In genomic region chr16:8413441-8413840, GRCm38 (mm10) we compare ENCODE assay signal across 24 mouse cellular contexts. TPM values are rescaled to one million over a fixed set of nuclear protein-coding genes. Genes with fewer than 3 reads are reported as not detected.
A peak's percentile ranks its signal among the peaks of the same experiment; 100 is the strongest.
DNase-seq lines count a peak whose midpoint lies in the region; ATAC-seq lines count a peak whose summit lies in the region.
"Had no signal": no experiment of that assay in that cellular context is flagged by ENCODE, and none has a peak within 500 bp of the region (broad histone marks: within the 10 kb centered on the region; RNA-seq: fewer than 3 reads in every experiment).

No protein-coding gene starts in this region.

- H3K9me3 ChIP-seq in forebrain, embryonic 11.5 days (ENCODE audit: control insufficient read depth, low read length) = no peaks in the 10 kb centered on the region
- H3K9me3 ChIP-seq in forebrain, embryonic 16.5 days (ENCODE audit: control insufficient read depth, low read length) = no peaks in the 10 kb centered on the region
- no peaks in the 10 kb centered on the region for H3K9me3 ChIP-seq in heart, embryonic 12.5 days (replicated peaks)
- no peaks in the 10 kb centered on the region for H3K9me3 ChIP-seq in midbrain, embryonic 11.5 days (ENCODE audit: control insufficient read depth, low read length)
- H3K9me3 ChIP-seq in midbrain, embryonic 15.5 days = no peaks in the 10 kb centered on the region
- H3K9me3 ChIP-seq: embryonic facial prominence, embryonic 10.5 days; embryonic facial prominence, embryonic 12.5 days; forebrain, embryonic 12.5 days; G1E had no signal

- H3K4me3 ChIP-seq in forebrain, embryonic 11.5 days (ENCODE audit: low read depth, low read length) = no peak overlapping the region
- H3K4me3 ChIP-seq in forebrain, embryonic 16.5 days (replicated peaks; ENCODE audit: low read length) = no peak overlapping the region
- H3K4me3 ChIP-seq in heart, embryonic 12.5 days = no peak overlapping the region
- H3K4me3 ChIP-seq in midbrain, embryonic 11.5 days (ENCODE audit: low read depth, low read length) = no peak overlapping the region
- H3K4me3 ChIP-seq in midbrain, embryonic 15.5 days = no peak overlapping the region
- H3K4me3 ChIP-seq: embryonic facial prominence, embryonic 10.5 days; embryonic facial prominence, embryonic 12.5 days; forebrain, embryonic 12.5 days had no signal

- H3K9ac ChIP-seq in forebrain, embryonic 11.5 days (ENCODE audit: low read length) = no peak overlapping the region
- no peak overlapping the region for H3K9ac ChIP-seq in forebrain, embryonic 16.5 days (replicated peaks; ENCODE audit: low read depth, low read length)
- H3K9ac ChIP-seq in heart, embryonic 12.5 days = no peak overlapping the region
- H3K9ac ChIP-seq in midbrain, embryonic 11.5 days (ENCODE audit: low read length) = no peak overlapping the region
- no peak overlapping the region for H3K9ac ChIP-seq in midbrain, embryonic 15.5 days
- H3K9ac ChIP-seq: embryonic facial prominence, embryonic 12.5 days; forebrain, embryonic 12.5 days; forebrain, postnatal 0 days had no signal

- no peaks in the 10 kb centered on the region for H3K4me1 ChIP-seq in forebrain, embryonic 11.5 days (replicated peaks; ENCODE audit: control insufficient read depth, insufficient read depth, low read length)
- 0 out of 2 replicates have a peak, but pooled peaks cover 5% of the 10 kb centered on the region for H3K4me1 ChIP-seq in forebrain, embryonic 16.5 days (replicated peaks; ENCODE audit: control insufficient read depth, insufficient read depth, low read length)
- H3K4me1 ChIP-seq in heart, embryonic 12.5 days (replicated peaks) = no peaks in the 10 kb centered on the region
- no peaks in the 10 kb centered on the region for H3K4me1 ChIP-seq in midbrain, embryonic 11.5 days (ENCODE audit: control insufficient read depth, insufficient read depth, low read length)
- peaks cover 15% of the 10 kb centered on the region; the same call in 1 of the 2 replicates for H3K4me1 ChIP-seq in midbrain, embryonic 15.5 days
- H3K4me1 ChIP-seq: embryonic facial prominence, embryonic 10.5 days; embryonic facial prominence, embryonic 12.5 days had no signal

- H3K27ac ChIP-seq in forebrain, embryonic 11.5 days (ENCODE audit: low read depth, low read length) = no peak overlapping the region
- no peak overlapping the region for H3K27ac ChIP-seq in forebrain, embryonic 16.5 days (ENCODE audit: low read length)
- no peak overlapping the region for H3K27ac ChIP-seq in heart, embryonic 12.5 days (ENCODE audit: poor library complexity, severe bottlenecking)
- H3K27ac ChIP-seq in midbrain, embryonic 11.5 days (ENCODE audit: low read depth, low read length) = no peak overlapping the region
- H3K27ac ChIP-seq in midbrain, embryonic 15.5 days = no peak overlapping the region
- H3K27ac ChIP-seq: embryonic facial prominence, embryonic 10.5 days; embryonic facial prominence, embryonic 12.5 days; forebrain, embryonic 12.5 days had no signal

- ATAC-seq in forebrain, embryonic 11.5 days (replicated peaks; ENCODE audit: low FRiP score) = no peak
- no peak for ATAC-seq in forebrain, embryonic 16.5 days
- no peak for ATAC-seq in heart, embryonic 12.5 days (ENCODE audit: insufficient number of reproducible peaks, low FRiP score)
- ATAC-seq in midbrain, embryonic 11.5 days (ENCODE audit: low FRiP score) = no peak
- no peak for ATAC-seq in midbrain, embryonic 15.5 days (replicated peaks)
- ATAC-seq: activated CD4-positive, CD25-positive, alpha-beta regulatory T cell, adult 4 months; CD4-positive, CD25-positive, alpha-beta regulatory T cell, adult 4 months; forebrain, embryonic 14.5 days; forebrain, postnatal 0 days; Patski had no signal

- WGBS in forebrain, embryonic 11.5 days = 85% methylated on average over 8 of the region's 8 CpGs
- WGBS in forebrain, embryonic 16.5 days = 80% methylated on average over 8 of the region's 8 CpGs
- WGBS in heart, embryonic 12.5 days = 79% methylated on average over 8 of the region's 8 CpGs
- 85% methylated on average over 8 of the region's 8 CpGs for WGBS in midbrain, embryonic 11.5 days
- WGBS in midbrain, embryonic 15.5 days = 69% methylated on average over 8 of the region's 8 CpGs

- H3K4me2 ChIP-seq in forebrain, embryonic 11.5 days (ENCODE audit: low read depth, low read length, severe bottlenecking) = no peak overlapping the region
- H3K4me2 ChIP-seq in forebrain, embryonic 16.5 days (ENCODE audit: low read length) = no peak overlapping the region
- H3K4me2 ChIP-seq in heart, embryonic 12.5 days = no peak overlapping the region
- no peak overlapping the region for H3K4me2 ChIP-seq in midbrain, embryonic 11.5 days
- H3K4me2 ChIP-seq in midbrain, embryonic 15.5 days = no peak overlapping the region
- H3K4me2 ChIP-seq: embryonic facial prominence, embryonic 12.5 days; forebrain, embryonic 12.5 days had no signal

- no peaks in the 10 kb centered on the region for H3K27me3 ChIP-seq in forebrain, embryonic 11.5 days (ENCODE audit: control insufficient read depth, insufficient read depth, low read length)
- peaks cover 12% of the 10 kb centered on the region for H3K27me3 ChIP-seq in forebrain, embryonic 16.5 days (replicated peaks; ENCODE audit: control insufficient read depth, insufficient read depth, low read length)
- peaks cover 17% of the 10 kb centered on the region for H3K27me3 ChIP-seq in heart, embryonic 12.5 days (replicated peaks)
- H3K27me3 ChIP-seq in midbrain, embryonic 11.5 days (ENCODE audit: control insufficient read depth, insufficient read depth, low read length) = no peaks in the 10 kb centered on the region
- H3K27me3 ChIP-seq in midbrain, embryonic 15.5 days (replicated peaks) = 0 out of 2 replicates have a peak, but pooled peaks cover 7% of the 10 kb centered on the region

- peak; percentile 33 for DNase-seq in forebrain, embryonic 11.5 days (ENCODE audit: low spot score)
- DNase-seq in heart, adult 11 months = peak; percentile 61
- peak; percentile 69 for DNase-seq in midbrain, embryonic 11.5 days (ENCODE audit: low spot score, missing footprints)
- DNase-seq: adrenal gland, adult 8-10 months; adrenal gland, postnatal 14 days; adrenal gland, postnatal 36 days; B cell, adult 2 months; cerebellum, adult 11-12 months; cerebellum, adult 2 months; cerebellum, adult 9-10 months; cerebellum, postnatal 25 days; forebrain, postnatal 0 days had no signal

- H3K36me3 ChIP-seq in forebrain, embryonic 11.5 days (ENCODE audit: control insufficient read depth, insufficient read depth, low read length) = no peaks in the 10 kb centered on the region
- H3K36me3 ChIP-seq in forebrain, embryonic 16.5 days (ENCODE audit: control insufficient read depth, insufficient read depth) = no peaks in the 10 kb centered on the region
- H3K36me3 ChIP-seq in heart, embryonic 12.5 days = no peaks in the 10 kb centered on the region
- no peaks in the 10 kb centered on the region for H3K36me3 ChIP-seq in midbrain, embryonic 11.5 days (ENCODE audit: control insufficient read depth, insufficient read depth, low read length)
- no peaks in the 10 kb centered on the region for H3K36me3 ChIP-seq in midbrain, embryonic 15.5 days (replicated peaks)
- H3K36me3 ChIP-seq: embryonic facial prominence, embryonic 10.5 days; embryonic facial prominence, embryonic 12.5 days; forebrain, embryonic 12.5 days; G1E had no signal

RNA-seq across cellular contexts. Expression of gene Tmem114, which starts 11.5 kb away (rescaled TPM):
- polyA plus RNA-seq in forebrain, embryonic 11.5 days (2014; fragmentation: Nextera tagmentation; extraction: Ambion mirVana) = not detected in 2 replicates
- 0.15 TPM in 1 of 2 replicates, not detected in the other for polyA plus RNA-seq in forebrain, embryonic 16.5 days (2015; fragmentation: Nextera tagmentation; extraction: Ambion mirVana)
- polyA plus RNA-seq in heart, embryonic 12.5 days (2016; fragmentation: Nextera tagmentation; extraction: Ambion mirVana) = not detected in 2 replicates
- polyA plus RNA-seq in midbrain, embryonic 11.5 days (2014; fragmentation: Nextera tagmentation; extraction: Ambion mirVana) = not detected in 2 replicates
- polyA plus RNA-seq in midbrain, embryonic 15.5 days (2015; fragmentation: Nextera tagmentation; extraction: Ambion mirVana) = 0.27 and 0.40 TPM in 2 replicates
- polyA plus RNA-seq: activated CD4-positive, CD25-positive, alpha-beta regulatory T cell, adult 4 months; CD4-positive, CD25-positive, alpha-beta regulatory T cell, adult 4 months; embryonic facial prominence, embryonic 10.5 days; embryonic facial prominence, embryonic 14.5 days; forebrain, embryonic 12.5 days; forebrain, embryonic 14.5 days; G1E; Patski had no signal

RNA-seq across cellular contexts. Expression of gene Mettl22, which starts 57.1 kb away (rescaled TPM):
- polyA plus RNA-seq in forebrain, embryonic 11.5 days (2014; fragmentation: Nextera tagmentation; extraction: Ambion mirVana) = 16.4 and 22.1 TPM in 2 replicates
- polyA plus RNA-seq in forebrain, embryonic 16.5 days (2015; fragmentation: Nextera tagmentation; extraction: Ambion mirVana) = 37.5 and 50.3 TPM in 2 replicates
- polyA plus RNA-seq in heart, embryonic 12.5 days (2016; fragmentation: Nextera tagmentation; extraction: Ambion mirVana) = 35.2 and 35.6 TPM in 2 replicates
- polyA plus RNA-seq in midbrain, embryonic 11.5 days (2014; fragmentation: Nextera tagmentation; extraction: Ambion mirVana) = 17.6 and 24.3 TPM in 2 replicates
- 57.2 and 63.7 TPM in 2 replicates for polyA plus RNA-seq in midbrain, embryonic 15.5 days (2015; fragmentation: Nextera tagmentation; extraction: Ambion mirVana)
